Mouse (Mus musculus) neutrophil, adult 65 days (primary cell): ENCODE data around the gene Tada1. TPM values are rescaled to one million over a fixed set of nuclear protein-coding genes. Genes with fewer than 3 reads are reported as not detected.

Experiments
- total RNA-seq: library from RNA; stranded (reverse); gene quantifications from 2 replicates; pipeline ENCODE4 v1.2.4, GENCODE M21; 2023

Gene Tada1
- 16.9 and 22.2 TPM in 2 replicates for total RNA-seq

GRCm38 (mm10) chr1:166379013-166379629, at the start of gene Tada1:
Gene Tada1, plus strand, starts transcription at chr1:166379097.

GRCm38 (mm10) chr1:166409701-166410220, 30.9 kb downstream of the Tada1 start, which contains the start of gene Pogk:
Gene Pogk, minus strand, starts transcription at chr1:166409863.

Other genes starting within 250 kb of the Tada1 start
- gene Gpa33, start 248.9 kb upstream of the Tada1 start, total RNA-seq: not detected in 2 replicates
- not detected in 2 replicates for gene Mael, start 140.3 kb upstream of the Tada1 start, total RNA-seq
- gene Ildr2, start 125.0 kb upstream of the Tada1 start, total RNA-seq: 0.23 TPM in 1 of 2 replicates, not detected in the other
- 3.0 and 5.4 TPM in 2 replicates for gene Pogk, start 30.8 kb downstream of the Tada1 start, total RNA-seq
- gene Gm4846, start 118.5 kb downstream of the Tada1 start, total RNA-seq: not detected in 2 replicates